Mouse (Mus musculus) forebrain, postnatal 0 days (tissue): Measurements from ENCODE around the gene 0610010K14Rik. TPM values are rescaled to one million over a fixed set of nuclear protein-coding genes. Genes with fewer than 3 reads are reported as not detected.

Source experiments
- ATAC-seq: fragments of 200-750 bp; cut with Nextera tagmentation; 2 replicates; pipeline ENCODE4 v1.8.0; 2017; ENCODE audit warnings: mild to moderate bottlenecking, moderate library complexity
- DNase-seq: peaks from one replicate; pipeline ENCODE4 v3.0.0-alpha.2; 2015
- H3K27ac ChIP-seq: fragments of 300-500 bp; sonication (generic); 2 replicates; pipeline ENCODE4 v1.5.1; 2014; ENCODE audit warnings: low read depth, mild to moderate bottlenecking, antibody characterized with exemption, low read length, moderate library complexity, mixed read lengths
- H3K27me3 ChIP-seq: fragments of 300-500 bp; sonication (generic); 2 replicates; pipeline ENCODE4 v1.6.1; 2014; ENCODE audit warnings: mild to moderate bottlenecking, low read length, mixed read lengths; ENCODE audit not compliant: insufficient read depth
- H3K36me3 ChIP-seq: fragments of 300-500 bp; sonication (generic); 2 replicates; pipeline ENCODE4 v1.6.1; 2014; ENCODE audit warnings: mild to moderate bottlenecking, moderate library complexity; ENCODE audit not compliant: insufficient read depth
- H3K4me1 ChIP-seq: fragments of 300-500 bp; sonication (generic); 2 replicates; pipeline ENCODE4 v1.6.1; 2014; ENCODE audit warnings: antibody characterized with exemption; ENCODE audit not compliant: insufficient read depth
- H3K4me2 ChIP-seq: fragments of 300-500 bp; sonication (generic); 2 replicates; pipeline ENCODE4 v1.6.1; 2014; ENCODE audit warnings: low read depth, mild to moderate bottlenecking, moderate library complexity
- H3K4me3 ChIP-seq: fragments of 300-500 bp; sonication (generic); 2 replicates; pipeline ENCODE4 v1.5.1; 2014; ENCODE audit warnings: low read depth, low read length, mixed read lengths
- H3K9ac ChIP-seq: fragments of 300-500 bp; sonication (generic); 2 replicates; pipeline ENCODE4 v1.6.1; 2014; ENCODE audit warnings: mild to moderate bottlenecking
- H3K9me3 ChIP-seq: fragments of 300-500 bp; sonication (generic); 2 replicates; pipeline ENCODE4 v1.6.1; 2016; ENCODE audit warnings: low read length
- CTCF ChIP-seq: sonication (generic); IDR thresholded peaks from 2 replicates; pipeline ENCODE4 v1.5.1; 2016; ENCODE audit warnings: antibody characterized with exemption, control low read depth, low read depth
- WGBS: fragments of 180-500 bp; shearing (Covaris S2); extraction: QIAGEN DNeasy Blood & Tissue Kit; methylation state at CpG from one replicate; pipeline ENCODE4 v1.1.7; 2014; 5-methylcytosine and 5-hydroxymethylcytosine counted together
- polyA plus RNA-seq: library from polyadenylated mRNA; unstranded; fragments of >200 nt; fragmentation: Nextera tagmentation; extraction: Ambion mirVana; gene quantifications from 2 replicates; pipeline ENCODE4 v1.2.1, GENCODE M21; 2015
- total RNA-seq: library from RNA; depleted of rRNA; stranded (reverse); fragments of >200 nt; gene quantifications from 2 replicates; pipeline ENCODE4 v1.2.3, GENCODE M21; 2014

The 0610010K14Rik gene
- total and polyA plus RNA-seq, 2 experiments from 2014 or later = 48.7 to 161 TPM

- Histone ChIP-seq H3K9ac (no peak overlapping the region), H3K9me3 (no peaks in the 10 kb centered on the region), H3K27ac (no peak overlapping the region), H3K4me2 (no peak overlapping the region), H3K4me1 (peaks cover 28% of the 10 kb centered on the region), H3K36me3 (no peaks in the 10 kb centered on the region), H3K27me3 (0 out of 2 replicates have a peak, but pooled peaks cover 5% of the 10 kb centered on the region), H3K4me3 (no peak overlapping the region)
- 87% methylated on average over 9 of the region's 9 CpGs for WGBS
- no peak for ATAC-seq
- no peak for DNase-seq
- TF ChIP-seq CTCF = no peak
These were observed 14.0 kb downstream of the 0610010K14Rik start for GRCm38 (mm10) chr11:70223724-70224123.

- peak overlapping the region; percentile 89 for H3K4me2 ChIP-seq
- H3K4me1 ChIP-seq = peaks cover 26% of the 10 kb centered on the region
- H3K36me3 ChIP-seq = peaks cover 7% of the 10 kb centered on the region
- no peak for TF ChIP-seq CTCF
- H3K27ac ChIP-seq = peak overlapping the region; percentile 87
- WGBS = 10% methylated on average over 14 of the region's 14 CpGs
- no peak for ATAC-seq
- DNase-seq = peak; percentile 15
- no peaks in the 10 kb centered on the region for H3K27me3 ChIP-seq
- H3K9ac ChIP-seq = peak overlapping the region; percentile 78
- H3K9me3 ChIP-seq = no peaks in the 10 kb centered on the region
- peak overlapping the region; percentile 61 for H3K4me3 ChIP-seq
These were observed 15.9 kb downstream of the 0610010K14Rik start for GRCm38 (mm10) chr11:70221603-70222500.

GRCm38 (mm10) chr11:70220731-70221602 lies 16.7 kb downstream of the 0610010K14Rik start, which contains the start of gene Slc16a13:
Gene Slc16a13, minus strand, starts transcription at chr11:70221064.
- Histone ChIP-seq H3K4me2 (peak within 1 kb of the TSS; percentile 89), H3K9ac (peak within 1 kb of the TSS; percentile 78), H3K9me3 (no peaks in the 10 kb centered on the region), H3K4me1 (peaks cover 26% of the 10 kb centered on the region), H3K27me3 (no peaks in the 10 kb centered on the region; the same call in 1 of the 2 replicates), H3K4me3 (peak within 1 kb of the TSS; percentile 61), H3K36me3 (peaks cover 7% of the 10 kb centered on the region), H3K27ac (peak within 1 kb of the TSS; percentile 92)
- no peak for TF ChIP-seq CTCF
- ATAC-seq (peak; percentile 98), DNase-seq (peak; percentile 98)
- under 1% methylated on average over 28 of the region's 28 CpGs for WGBS

GRCm38 (mm10) chr11:70220323-70220722 lies 17.4 kb downstream of the 0610010K14Rik start:
- Histone ChIP-seq H3K4me1 (peaks cover 26% of the 10 kb centered on the region), H3K27ac (peak overlapping the region; percentile 92), H3K9ac (peak overlapping the region; percentile 78), H3K27me3 (no peaks in the 10 kb centered on the region; the same call in 1 of the 2 replicates), H3K36me3 (peaks cover 7% of the 10 kb centered on the region), H3K4me2 (peak overlapping the region; percentile 89), H3K4me3 (peak overlapping the region; percentile 61), H3K9me3 (no peaks in the 10 kb centered on the region)
- TF ChIP-seq CTCF = 0 out of 2 replicates have a peak, but pooled peaks have one; percentile 2
- ATAC-seq = no peak
- no peak for DNase-seq
- 0% methylated on average over 24 of the region's 24 CpGs for WGBS

GRCm38 (mm10) chr11:70219873-70220272 lies 17.8 kb downstream of the 0610010K14Rik start:
- peak overlapping the region; percentile 92 for H3K27ac ChIP-seq
- peak overlapping the region; percentile 78 for H3K9ac ChIP-seq
- H3K4me2 ChIP-seq = peak overlapping the region; percentile 89
- H3K36me3 ChIP-seq = peaks cover 7% of the 10 kb centered on the region
- no peak for DNase-seq
- WGBS = 55% methylated on average over 7 of the region's 7 CpGs
- H3K27me3 ChIP-seq = peaks cover 4% of the 10 kb centered on the region
- H3K9me3 ChIP-seq = no peaks in the 10 kb centered on the region
- H3K4me1 ChIP-seq = peaks cover 27% of the 10 kb centered on the region
- ATAC-seq = no peak
- no peak for TF ChIP-seq CTCF
- peak overlapping the region; percentile 61 for H3K4me3 ChIP-seq

GRCm38 (mm10) chr11:70218741-70219470 lies 18.8 kb downstream of the 0610010K14Rik start:
- Histone ChIP-seq H3K9me3 (no peaks in the 10 kb centered on the region), H3K4me2 (peak overlapping the region; percentile 89), H3K9ac (no peak overlapping the region), H3K36me3 (peaks cover 7% of the 10 kb centered on the region), H3K4me3 (no peak overlapping the region), H3K4me1 (peaks cover 35% of the 10 kb centered on the region), H3K27ac (no peak overlapping the region), H3K27me3 (peaks cover 13% of the 10 kb centered on the region)
- TF ChIP-seq CTCF = no peak
- ATAC-seq = no peak
- WGBS = 88% methylated on average over 15 of the region's 15 CpGs
- no peak for DNase-seq
